Mouse (Mus musculus): ENCODE data around the gene Tbc1d15. TPM values are rescaled to one million over a fixed set of nuclear protein-coding genes. Genes with fewer than 3 reads are reported as not detected.

Gene Tbc1d15
- polyA plus RNA-seq, 1 experiment from 2014 or later, result 30.8 TPM

DNA sequence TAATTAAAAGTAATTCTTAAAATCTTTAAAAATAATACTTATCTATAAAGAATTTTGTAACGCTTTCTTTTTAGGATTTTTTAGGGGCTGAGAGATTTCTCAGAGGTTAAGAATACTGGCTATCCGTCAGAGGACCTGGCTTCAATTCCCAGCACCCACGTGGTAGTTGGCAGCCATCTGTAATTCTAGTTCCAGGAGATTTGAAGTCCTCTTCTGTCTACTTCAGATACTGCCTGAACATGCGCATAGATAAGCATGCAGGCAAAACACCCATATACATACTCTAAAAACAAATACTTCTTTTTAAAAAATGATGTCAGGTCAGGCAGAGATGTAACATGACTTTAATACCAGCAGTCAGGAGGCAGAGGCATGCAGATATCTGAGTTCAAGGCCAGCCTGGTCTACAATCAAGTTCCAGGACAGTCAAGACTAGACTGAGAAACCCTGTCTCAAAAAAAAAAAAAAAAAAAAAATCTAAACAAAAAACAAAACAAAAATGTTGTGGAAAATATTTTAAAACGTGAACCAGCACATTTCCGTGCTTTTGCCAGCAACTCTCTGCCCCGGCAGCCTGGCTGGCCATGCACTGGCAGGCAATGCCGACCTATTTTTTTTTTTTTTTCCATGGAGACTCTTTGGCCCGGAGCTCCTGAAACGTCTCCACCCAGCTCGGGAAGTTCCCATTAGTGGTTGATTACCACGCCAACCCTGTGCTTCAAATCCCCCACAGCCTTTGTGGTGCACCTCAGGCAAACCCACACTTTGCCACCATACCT is 19.5 kb upstream of the Tbc1d15 start:
- H3K4me1 ChIP-seq, result no peaks in the 10 kb centered on the region
- WGBS, result 81% methylated on average over 12 of the region's 12 CpGs
- H3K27me3 ChIP-seq (replicated peaks), result no peaks in the 10 kb centered on the region
- H3K36me3 ChIP-seq, result no peaks in the 10 kb centered on the region
- no peak for ATAC-seq (ENCODE audit: extremely low read depth, insufficient number of reproducible peaks, low FRiP score, low TSS enrichment)
- no peaks in the 10 kb centered on the region for H3K9me3 ChIP-seq
- no peak overlapping the region for H3K9ac ChIP-seq
- H3K4me3 ChIP-seq, result no peak overlapping the region
- H3K4me2 ChIP-seq, result no peak overlapping the region
- H3K27ac ChIP-seq (replicated peaks), result no peak overlapping the region

DNA sequence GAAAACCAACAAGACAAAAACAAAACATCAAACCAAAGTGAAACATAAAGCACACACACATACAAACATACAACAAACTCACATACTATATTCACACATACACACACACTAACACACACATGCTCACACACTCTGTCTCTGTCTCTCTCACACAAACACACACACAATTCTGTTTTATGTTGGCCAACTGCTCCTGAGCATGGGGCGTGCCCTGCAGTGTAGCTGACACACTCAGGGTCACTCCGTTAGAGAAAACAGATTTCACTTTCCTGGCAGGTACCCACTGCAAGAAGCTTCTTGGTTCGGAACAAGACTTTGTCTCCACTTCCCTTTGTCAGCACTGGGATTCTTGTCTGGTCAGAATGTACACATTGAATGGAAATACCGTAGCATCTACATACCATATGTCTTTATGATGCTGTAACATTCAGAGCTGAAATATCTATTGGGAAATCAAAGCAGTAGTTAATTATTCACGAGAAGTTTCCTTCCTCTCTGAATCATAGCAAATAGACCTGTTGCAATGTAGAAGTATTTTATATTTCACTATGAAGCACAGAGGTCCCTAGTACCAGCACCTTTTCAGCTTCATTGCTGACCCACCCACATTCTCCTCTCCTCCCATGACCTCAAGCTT is 11.8 kb upstream of the Tbc1d15 start:
- ATAC-seq (ENCODE audit: extremely low read depth, insufficient number of reproducible peaks, low FRiP score, low TSS enrichment), result no peak
- H3K27ac ChIP-seq (replicated peaks), result no peak overlapping the region
- no peak overlapping the region for H3K4me2 ChIP-seq
- H3K4me3 ChIP-seq, result no peak overlapping the region
- 56% methylated on average over 5 of the region's 5 CpGs for WGBS
- no peaks in the 10 kb centered on the region for H3K27me3 ChIP-seq (replicated peaks)
- H3K4me1 ChIP-seq, result no peaks in the 10 kb centered on the region
- peaks cover 4% of the 10 kb centered on the region; the same call in 1 of the 2 replicates for H3K9me3 ChIP-seq
- no peaks in the 10 kb centered on the region for H3K36me3 ChIP-seq
- no peak overlapping the region for H3K9ac ChIP-seq

DNA sequence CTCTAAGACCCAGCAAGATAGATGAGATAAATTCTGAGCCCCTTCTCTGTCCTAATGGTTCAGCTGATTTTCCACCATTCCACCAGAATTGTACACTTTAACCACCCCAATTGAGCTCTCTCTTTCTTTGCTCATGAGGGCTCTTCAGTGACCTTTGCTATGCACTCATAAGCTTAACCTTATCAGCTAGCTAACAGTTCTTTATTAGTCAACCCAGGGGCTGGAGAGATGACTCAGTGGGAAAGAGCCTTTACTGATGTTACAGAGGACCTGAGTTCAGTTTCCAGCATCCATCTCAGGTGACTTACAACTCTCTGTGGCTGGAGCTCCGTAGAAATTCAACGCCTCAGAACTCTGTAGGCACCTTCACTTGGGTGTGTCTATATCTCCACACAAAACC is 11.0 kb upstream of the Tbc1d15 start:
- Histone ChIP-seq H3K9ac (no peak overlapping the region), H3K4me3 (no peak overlapping the region), H3K36me3 (no peaks in the 10 kb centered on the region), H3K27ac (replicated peaks) (no peak overlapping the region), H3K27me3 (replicated peaks) (no peaks in the 10 kb centered on the region), H3K4me1 (no peaks in the 10 kb centered on the region), H3K9me3 (peaks cover 4% of the 10 kb centered on the region; the same call in 1 of the 2 replicates), H3K4me2 (no peak overlapping the region)
- WGBS, result 77% methylated on average over 2 of the region's 2 CpGs
- ATAC-seq (ENCODE audit: extremely low read depth, insufficient number of reproducible peaks, low FRiP score, low TSS enrichment), result no peak

DNA sequence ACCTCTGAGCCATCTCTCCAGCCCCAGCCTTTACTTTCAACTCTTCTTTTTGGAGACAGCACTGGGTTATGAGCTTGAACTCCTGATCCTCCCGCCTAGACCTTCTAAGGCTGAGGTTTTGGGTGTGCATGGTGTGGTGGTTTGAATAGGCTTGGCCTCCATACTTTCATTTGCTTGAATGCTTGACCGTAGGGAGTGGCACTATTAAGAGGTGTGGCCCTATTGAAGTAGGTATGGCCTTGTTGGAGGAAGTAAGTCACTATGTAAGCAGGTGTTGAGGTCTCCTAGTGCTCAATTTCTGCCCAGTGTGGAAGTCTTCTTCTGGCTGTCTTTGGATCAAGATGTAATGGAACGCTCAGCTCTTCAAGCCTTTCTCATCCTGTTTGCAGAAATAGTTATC is 10.2 kb upstream of the Tbc1d15 start:
- 76% methylated on average over 3 of the region's 3 CpGs for WGBS
- Histone ChIP-seq H3K36me3 (no peaks in the 10 kb centered on the region), H3K9me3 (peaks cover 4% of the 10 kb centered on the region; the same call in 1 of the 2 replicates), H3K4me1 (no peaks in the 10 kb centered on the region), H3K27me3 (replicated peaks) (no peaks in the 10 kb centered on the region), H3K9ac (no peak overlapping the region), H3K4me2 (no peak overlapping the region), H3K4me3 (no peak overlapping the region), H3K27ac (replicated peaks) (no peak overlapping the region)
- ATAC-seq (ENCODE audit: extremely low read depth, insufficient number of reproducible peaks, low FRiP score, low TSS enrichment), result no peak

DNA sequence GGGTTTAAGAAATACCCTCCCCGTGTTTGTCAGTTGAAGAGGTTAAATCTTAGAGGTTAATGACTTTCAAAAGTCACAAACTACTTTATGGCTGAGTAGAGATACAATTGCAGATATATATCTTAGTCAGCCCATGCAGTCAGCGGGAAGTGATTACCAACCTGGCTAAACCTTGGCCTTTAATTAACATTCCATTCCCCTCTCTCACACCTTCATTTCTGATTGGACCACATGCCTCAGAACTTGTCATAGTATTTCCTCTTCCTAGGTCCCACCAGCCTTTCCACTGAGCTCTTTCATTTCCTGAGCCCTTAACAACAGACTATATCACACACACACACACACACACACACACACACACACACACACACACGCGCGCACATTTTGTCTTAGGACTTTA is 4.9 kb upstream of the Tbc1d15 start:
- Histone ChIP-seq H3K4me3 (no peak overlapping the region), H3K9ac (no peak overlapping the region), H3K9me3 (peaks cover 4% of the 10 kb centered on the region; the same call in 1 of the 2 replicates), H3K27ac (replicated peaks) (no peak overlapping the region), H3K36me3 (no peaks in the 10 kb centered on the region), H3K4me2 (no peak overlapping the region), H3K27me3 (replicated peaks) (no peaks in the 10 kb centered on the region), H3K4me1 (no peaks in the 10 kb centered on the region; the same call in 1 of the 2 replicates)
- ATAC-seq (ENCODE audit: extremely low read depth, insufficient number of reproducible peaks, low FRiP score, low TSS enrichment), result no peak
- 75% methylated on average over 5 of the region's 5 CpGs for WGBS

DNA sequence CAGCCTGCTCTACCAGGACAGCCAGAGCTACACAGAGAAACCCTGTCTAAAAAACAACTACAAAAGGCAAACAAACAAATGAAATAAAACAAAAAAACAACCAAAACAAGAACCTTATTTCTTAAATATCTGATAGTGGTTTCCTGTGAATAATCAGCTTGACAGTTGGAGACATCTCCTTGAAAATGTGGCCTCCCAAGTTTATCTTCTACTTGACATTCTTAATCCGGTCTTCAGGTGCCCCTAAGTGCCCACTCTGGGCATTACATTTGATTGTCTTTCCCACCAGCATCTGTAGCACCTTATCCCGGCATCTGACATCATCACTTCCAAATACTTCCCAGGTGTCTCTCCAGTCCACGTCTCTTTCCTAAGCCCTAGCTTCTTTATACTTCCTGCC is 2.3 kb upstream of the Tbc1d15 start:
- Histone ChIP-seq H3K27me3 (replicated peaks) (no peaks in the 10 kb centered on the region), H3K4me2 (no peak overlapping the region), H3K4me1 (peaks cover 18% of the 10 kb centered on the region), H3K4me3 (no peak overlapping the region), H3K9ac (no peak overlapping the region), H3K27ac (replicated peaks) (no peak overlapping the region), H3K36me3 (no peaks in the 10 kb centered on the region), H3K9me3 (no peaks in the 10 kb centered on the region)
- no peak for ATAC-seq (ENCODE audit: extremely low read depth, insufficient number of reproducible peaks, low FRiP score, low TSS enrichment)
- 67% methylated on average over 3 of the region's 3 CpGs for WGBS

DNA sequence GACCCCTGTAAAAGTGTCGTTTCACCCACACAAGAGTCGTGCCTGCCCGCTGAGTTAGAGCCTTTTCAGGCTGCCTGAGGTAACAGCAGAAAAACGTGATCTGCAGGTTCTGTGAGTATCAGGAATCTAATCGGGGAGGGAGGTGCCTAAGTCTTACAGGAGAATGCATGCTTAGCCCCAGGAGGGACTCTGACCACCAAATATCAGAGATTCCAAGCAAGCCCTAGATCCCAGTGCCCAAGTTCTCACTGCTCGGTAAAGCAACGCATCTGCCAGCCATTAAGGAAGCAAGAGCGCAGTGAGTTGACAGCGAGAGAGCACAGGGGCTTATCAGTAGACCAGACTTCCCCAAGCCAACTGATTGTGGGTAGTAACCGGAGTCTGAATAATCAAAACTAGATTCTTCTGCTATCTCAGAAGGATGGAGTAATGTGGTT is 1.1 kb upstream of the Tbc1d15 start:
- ATAC-seq (ENCODE audit: extremely low read depth, insufficient number of reproducible peaks, low FRiP score, low TSS enrichment), result no peak
- Histone ChIP-seq H3K36me3 (no peaks in the 10 kb centered on the region), H3K9me3 (no peaks in the 10 kb centered on the region), H3K27me3 (replicated peaks) (no peaks in the 10 kb centered on the region), H3K4me2 (peak overlapping the region; percentile 76), H3K4me1 (peaks cover 28% of the 10 kb centered on the region), H3K27ac (replicated peaks) (peak overlapping the region; percentile 86), H3K4me3 (peak overlapping the region; percentile 98), H3K9ac (peak overlapping the region; percentile 80)
- 2% methylated on average over 10 of the region's 10 CpGs for WGBS

DNA sequence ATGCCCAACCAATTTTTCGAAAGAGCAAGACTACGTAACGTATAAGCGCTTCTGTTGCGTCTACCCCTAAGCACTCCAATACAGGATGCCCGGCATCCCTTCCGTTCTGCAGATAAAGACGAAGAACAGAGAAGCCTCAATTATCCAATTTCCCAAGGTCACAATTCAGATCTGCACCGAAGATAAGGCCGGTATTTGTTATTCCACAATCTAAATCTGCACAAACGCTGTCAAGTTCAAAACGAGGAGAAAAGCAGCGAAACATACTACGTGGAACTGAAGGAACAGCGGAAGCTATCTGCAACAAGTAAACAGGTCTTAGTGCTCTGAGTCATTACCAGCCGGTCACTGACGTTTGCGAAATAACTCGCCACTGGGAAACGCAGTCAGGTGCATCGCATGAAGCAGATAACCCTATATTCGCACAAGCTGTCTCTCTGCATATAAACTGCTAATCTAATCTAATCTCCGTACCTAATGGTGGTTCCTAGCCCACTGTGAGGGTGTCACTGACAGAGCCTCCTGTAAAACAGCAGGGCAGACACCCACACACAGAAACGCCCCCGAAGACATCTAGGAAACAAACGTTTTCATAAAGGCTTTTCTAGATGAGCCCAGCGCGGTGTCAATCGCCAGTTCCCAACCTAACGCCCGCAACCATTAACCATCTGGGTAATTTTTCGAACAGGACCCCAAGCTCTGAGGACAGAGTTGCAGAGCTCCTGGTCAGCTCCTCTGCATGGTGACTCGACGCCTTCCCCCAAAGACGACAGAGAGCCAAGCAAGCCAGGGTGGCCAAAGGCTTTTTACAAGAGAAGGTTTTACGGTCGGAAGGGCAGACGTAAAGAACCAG is 806 bp downstream of the Tbc1d15 start:
- peaks cover 37% of the 10 kb centered on the region for H3K4me1 ChIP-seq
- ATAC-seq (ENCODE audit: extremely low read depth, insufficient number of reproducible peaks, low FRiP score, low TSS enrichment), result no peak
- 20% methylated on average over 38 of the region's 38 CpGs for WGBS

DNA sequence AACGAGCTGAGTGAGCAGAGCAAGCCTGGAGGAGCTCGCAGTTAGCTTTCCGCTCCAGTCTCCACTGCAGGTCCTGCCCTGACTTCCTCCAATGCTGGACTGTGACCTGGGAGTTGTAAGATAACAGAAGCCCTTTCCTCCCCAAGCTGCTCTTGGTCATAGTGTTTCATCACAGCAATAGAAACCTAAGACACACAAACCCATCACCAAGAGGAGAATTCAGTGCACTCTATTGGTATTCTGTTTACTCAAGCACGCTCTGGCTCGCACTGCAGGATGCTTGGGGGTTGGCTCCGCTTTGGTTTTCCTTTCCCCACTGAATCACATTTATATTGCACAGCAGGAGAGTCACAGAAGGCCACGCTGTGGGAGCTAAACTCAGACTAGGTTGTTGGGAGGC is 3.2 kb downstream of the Tbc1d15 start:
- Histone ChIP-seq H3K4me2 (peak overlapping the region; percentile 41), H3K9ac (no peak overlapping the region), H3K9me3 (no peaks in the 10 kb centered on the region), H3K4me1 (peaks cover 38% of the 10 kb centered on the region), H3K27ac (replicated peaks) (peak overlapping the region; percentile 13; the same call in 1 of the 2 replicates), H3K4me3 (peak overlapping the region; percentile 14), H3K36me3 (no peaks in the 10 kb centered on the region), H3K27me3 (replicated peaks) (no peaks in the 10 kb centered on the region)
- WGBS, result 39% methylated on average over 7 of the region's 7 CpGs
- ATAC-seq (ENCODE audit: extremely low read depth, insufficient number of reproducible peaks, low FRiP score, low TSS enrichment), result no peak

More for the DNA sequence above, 806 bp downstream of the Tbc1d15 start:
- Histone ChIP-seq H3K27me3 (replicated peaks) (no peaks in the 10 kb centered on the region), H3K4me3 (peak overlapping the region; percentile 98), H3K36me3 (no peaks in the 10 kb centered on the region), H3K9me3 (no peaks in the 10 kb centered on the region), H3K9ac (peak overlapping the region; percentile 95), H3K4me2 (peak overlapping the region; percentile 76), H3K27ac (replicated peaks) (peak overlapping the region; percentile 76)

DNA sequence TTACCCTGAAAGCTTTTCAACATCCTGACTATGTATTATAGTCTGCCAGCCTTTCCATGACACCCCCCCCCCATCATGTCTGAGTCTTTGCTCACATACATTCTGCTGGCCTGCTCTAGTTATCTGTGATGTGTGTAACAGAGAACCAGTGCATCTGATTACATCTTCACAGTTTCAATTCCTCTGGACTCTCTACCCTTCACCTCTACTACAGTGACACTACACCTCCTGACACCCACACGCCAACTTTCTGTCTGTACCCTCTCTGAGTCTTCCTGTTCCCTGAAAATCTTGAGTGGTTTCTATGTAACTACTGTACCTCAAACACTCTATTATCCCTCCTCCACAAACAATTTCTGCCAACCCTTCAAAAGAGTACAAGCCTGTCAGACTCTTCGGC is 5.8 kb downstream of the Tbc1d15 start:
- no peak for ATAC-seq (ENCODE audit: extremely low read depth, insufficient number of reproducible peaks, low FRiP score, low TSS enrichment)
- 82% methylated on average over 2 of the region's 2 CpGs for WGBS
- no peaks in the 10 kb centered on the region for H3K36me3 ChIP-seq
- no peak overlapping the region; the same call in 1 of the 2 replicates for H3K9ac ChIP-seq
- H3K4me2 ChIP-seq, result no peak overlapping the region
- peaks cover 47% of the 10 kb centered on the region for H3K4me1 ChIP-seq
- no peak overlapping the region for H3K4me3 ChIP-seq
- H3K27me3 ChIP-seq (replicated peaks), result no peaks in the 10 kb centered on the region
- no peak overlapping the region for H3K27ac ChIP-seq (replicated peaks)
- H3K9me3 ChIP-seq, result no peaks in the 10 kb centered on the region

DNA sequence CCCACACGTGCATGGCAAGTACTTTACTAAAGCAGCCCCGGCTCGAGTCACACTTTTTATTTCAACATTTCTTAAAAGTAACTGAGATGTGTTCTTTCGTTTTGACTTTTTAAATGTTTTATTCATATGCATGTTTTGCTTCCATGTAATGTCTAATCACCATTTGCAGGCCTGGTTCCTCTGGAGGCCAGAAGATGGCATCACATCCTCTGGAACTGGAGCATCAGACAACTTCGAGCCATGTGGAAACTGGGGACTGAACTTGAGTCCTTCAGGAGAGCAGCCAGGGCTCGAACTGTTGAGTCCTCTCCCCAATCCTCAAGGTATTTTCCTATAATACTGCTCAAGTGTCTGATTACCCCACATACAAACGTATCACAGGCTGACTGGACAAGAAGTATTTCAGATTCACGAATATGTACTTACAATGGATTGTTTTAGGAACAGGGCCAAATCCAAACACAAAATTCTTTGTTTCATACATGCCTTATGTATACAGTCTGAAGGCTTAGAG is 10.1 kb downstream of the Tbc1d15 start:
- Histone ChIP-seq H3K27me3 (replicated peaks) (no peaks in the 10 kb centered on the region), H3K27ac (replicated peaks) (no peak overlapping the region), H3K9ac (no peak overlapping the region), H3K4me1 (peaks cover 17% of the 10 kb centered on the region), H3K36me3 (peaks cover 38% of the 10 kb centered on the region), H3K4me2 (no peak overlapping the region), H3K9me3 (no peaks in the 10 kb centered on the region), H3K4me3 (no peak overlapping the region)
- WGBS, result 70% methylated on average over 8 of the region's 8 CpGs
- no peak for ATAC-seq (ENCODE audit: extremely low read depth, insufficient number of reproducible peaks, low FRiP score, low TSS enrichment)

Measured in heart, embryonic 13.5 days (tissue).